Mouse (Mus musculus): ENCODE data around the gene Rps4x. TPM values are rescaled to one million over a fixed set of nuclear protein-coding genes. Genes with fewer than 3 reads are reported as not detected.

The Rps4x gene
- polyA plus RNA-seq, 1 experiment = 2,113 TPM

DNA sequence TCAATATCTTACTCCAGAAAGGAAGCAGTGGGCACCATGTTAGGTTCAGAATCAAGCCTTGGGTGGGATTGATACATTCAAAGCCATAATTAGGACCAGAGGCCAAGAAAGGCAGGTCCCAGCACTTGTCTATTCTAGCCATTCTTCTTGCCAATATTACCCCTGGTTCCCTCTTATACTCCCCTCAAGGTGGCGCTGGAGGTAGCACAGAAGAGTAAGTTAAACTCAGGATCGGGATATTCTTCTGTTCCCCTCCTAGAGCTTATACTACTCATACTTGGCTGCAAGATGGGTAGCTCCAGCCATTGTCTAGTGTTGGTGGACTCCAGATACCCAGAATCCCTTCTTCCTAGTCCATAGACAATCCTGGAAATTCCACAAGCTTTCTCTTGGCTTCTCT is 26.1 kb downstream of the Rps4x start:
- TF ChIP-seq E2F4 (IDR thresholded peaks at IDR 0.05; ENCODE audit: insufficient read depth) = no peak
- TF ChIP-seq CEBPB (IDR thresholded peaks at IDR 0.05; ENCODE audit: insufficient read depth, poor library complexity, severe bottlenecking) = no peak
- Histone ChIP-seq H3ac (ENCODE audit: control insufficient read depth, insufficient read length) (no peak overlapping the region), H3K36me3 (ENCODE audit: control insufficient read depth, insufficient read depth) (no peaks in the 10 kb centered on the region), H3K4me2 (ENCODE audit: low read depth) (no peak overlapping the region), H3K4me3 (no peak overlapping the region), H3K79me2 (ENCODE audit: control insufficient read depth, insufficient read depth) (no peaks in the 10 kb centered on the region), H3K27me3 (ENCODE audit: control insufficient read depth, insufficient read depth, insufficient read length) (no peaks in the 10 kb centered on the region)

- no peak overlapping the region for H3K4me2 ChIP-seq (ENCODE audit: low read depth)
- H3K27me3 ChIP-seq (ENCODE audit: control insufficient read depth, insufficient read depth, insufficient read length) = no peaks in the 10 kb centered on the region
- H3K36me3 ChIP-seq (ENCODE audit: control insufficient read depth, insufficient read depth) = no peaks in the 10 kb centered on the region
- H3K4me3 ChIP-seq = no peak overlapping the region
- no peak for TF ChIP-seq SRF (IDR thresholded peaks at IDR 0.05; ENCODE audit: control insufficient read depth, insufficient read length, low read depth)
- TF ChIP-seq MYOD1 (IDR thresholded peaks at IDR 0.05; ENCODE audit: control insufficient read depth in 1 of 3, insufficient read length in 2 of 3, low read depth in 2 of 3) = no peak
- no peak for TF ChIP-seq REST (IDR thresholded peaks at IDR 0.05; ENCODE audit: insufficient read depth, insufficient read length)
- no peak for TF ChIP-seq TCF3 (IDR thresholded peaks at IDR 0.05; ENCODE audit: insufficient read length, low read depth)
- no peak for TF ChIP-seq CEBPB (IDR thresholded peaks at IDR 0.05; ENCODE audit: insufficient read depth, poor library complexity, severe bottlenecking)
- no peak for TF ChIP-seq USF1 (IDR thresholded peaks at IDR 0.05; ENCODE audit: low read depth)
- no peak for TF ChIP-seq MAX (IDR thresholded peaks at IDR 0.05; ENCODE audit: low read depth)
- H3ac ChIP-seq (ENCODE audit: control insufficient read depth, insufficient read length) = no peak overlapping the region
- peaks cover 3% of the 10 kb centered on the region for H3K79me2 ChIP-seq (ENCODE audit: control insufficient read depth, insufficient read depth)
These were observed 28.7 kb downstream of the Rps4x start for GRCm38 (mm10) chrX:102160528-102160927.

DNA sequence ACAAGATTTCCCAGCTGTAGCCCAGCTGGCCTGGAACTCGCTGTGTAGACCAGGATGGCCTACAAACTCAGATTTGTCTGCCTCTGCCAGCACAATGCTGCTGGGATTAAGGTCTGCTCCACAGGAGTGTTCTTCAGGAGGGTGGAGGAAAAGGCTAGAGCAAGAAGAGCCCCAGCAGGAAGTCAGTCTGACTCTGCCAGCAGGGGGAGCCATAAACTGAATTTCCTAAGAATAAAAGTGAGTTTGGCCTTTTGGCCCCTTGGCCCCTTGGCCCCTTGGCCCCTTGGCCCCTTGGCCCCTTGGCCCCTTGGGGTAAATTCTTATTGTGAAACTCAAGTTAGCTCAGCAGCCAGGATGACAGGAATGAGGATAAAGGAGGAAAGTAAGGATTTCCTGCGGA is 29.4 kb downstream of the Rps4x start:
- TF ChIP-seq CEBPB (IDR thresholded peaks at IDR 0.05; ENCODE audit: insufficient read depth, poor library complexity, severe bottlenecking) (no peak), MYOD1 (IDR thresholded peaks at IDR 0.05; ENCODE audit: control insufficient read depth in 1 of 3, insufficient read length in 2 of 3, low read depth in 2 of 3) (no peak), MAX (IDR thresholded peaks at IDR 0.05; ENCODE audit: low read depth) (no peak), TCF12 (IDR thresholded peaks at IDR 0.05; ENCODE audit: insufficient read depth, poor library complexity, severe bottlenecking) (no peak), E2F4 (IDR thresholded peaks at IDR 0.05; ENCODE audit: insufficient read depth) (no peak), POLR2AphosphoS2 (IDR thresholded peaks at IDR 0.05; ENCODE audit: insufficient read length, low read depth) (no peak), MYOG (IDR thresholded peaks at IDR 0.05; ENCODE audit: control insufficient read depth in 1 of 3, insufficient read depth in 1 of 3, insufficient read length in 2 of 3, low read depth in 2 of 3) (no peak), USF1 (IDR thresholded peaks at IDR 0.05; ENCODE audit: low read depth) (no peak), REST (IDR thresholded peaks at IDR 0.05; ENCODE audit: insufficient read depth, insufficient read length) (no peak), SRF (IDR thresholded peaks at IDR 0.05; ENCODE audit: control insufficient read depth, insufficient read length, low read depth) (no peak), POLR2A (IDR thresholded peaks at IDR 0.05; ENCODE audit: insufficient read length, low read depth) (no peak), TCF3 (IDR thresholded peaks at IDR 0.05; ENCODE audit: insufficient read length, low read depth) (no peak)
- Histone ChIP-seq H3ac (ENCODE audit: control insufficient read depth, insufficient read length) (no peak overlapping the region), H3K36me3 (ENCODE audit: control insufficient read depth, insufficient read depth) (no peaks in the 10 kb centered on the region), H3K4me2 (ENCODE audit: low read depth) (no peak overlapping the region), H3K4me3 (no peak overlapping the region), H3K27me3 (ENCODE audit: control insufficient read depth, insufficient read depth, insufficient read length) (no peaks in the 10 kb centered on the region), H3K79me2 (ENCODE audit: control insufficient read depth, insufficient read depth) (peaks cover 8% of the 10 kb centered on the region)

DNA sequence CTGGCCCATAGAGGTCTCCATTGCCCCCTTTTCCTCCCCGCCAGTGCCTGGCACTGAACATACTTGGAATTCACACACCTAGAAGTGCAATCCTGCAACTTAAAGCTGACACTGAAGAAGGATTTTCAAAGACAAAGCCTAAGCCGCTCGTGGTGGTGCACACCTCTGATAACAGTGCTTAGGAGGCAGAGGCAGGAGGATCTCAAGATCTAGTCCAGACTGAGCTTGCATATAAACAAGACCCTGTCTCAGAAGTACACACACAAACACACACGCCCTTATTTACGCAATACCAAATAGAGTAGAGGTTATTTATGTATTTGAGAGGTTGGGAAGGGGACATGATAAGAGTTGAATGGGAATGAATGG is 31.8 kb downstream of the Rps4x start:
- Histone ChIP-seq H3ac (ENCODE audit: control insufficient read depth, insufficient read length) (no peak overlapping the region), H3K27me3 (ENCODE audit: control insufficient read depth, insufficient read depth, insufficient read length) (no peaks in the 10 kb centered on the region), H3K4me2 (ENCODE audit: low read depth) (peak overlapping the region; percentile 72), H3K36me3 (ENCODE audit: control insufficient read depth, insufficient read depth) (no peaks in the 10 kb centered on the region), H3K4me3 (peak overlapping the region; percentile 43), H3K79me2 (ENCODE audit: control insufficient read depth, insufficient read depth) (peaks cover 26% of the 10 kb centered on the region)
- TF ChIP-seq E2F4 (IDR thresholded peaks at IDR 0.05; ENCODE audit: insufficient read depth) = no peak
- TF ChIP-seq SRF (IDR thresholded peaks at IDR 0.05; ENCODE audit: control insufficient read depth, insufficient read length, low read depth) = no peak
- no peak for TF ChIP-seq USF1 (IDR thresholded peaks at IDR 0.05; ENCODE audit: low read depth)
- TF ChIP-seq POLR2AphosphoS2 (IDR thresholded peaks at IDR 0.05; ENCODE audit: insufficient read length, low read depth) = no peak
- no peak for TF ChIP-seq TCF3 (IDR thresholded peaks at IDR 0.05; ENCODE audit: insufficient read length, low read depth)
- TF ChIP-seq POLR2A (IDR thresholded peaks at IDR 0.05; ENCODE audit: insufficient read length, low read depth) = no peak
- TF ChIP-seq MYOD1 (IDR thresholded peaks at IDR 0.05; ENCODE audit: control insufficient read depth in 1 of 3, insufficient read length in 2 of 3, low read depth in 2 of 3) = no peak
- TF ChIP-seq MAX (IDR thresholded peaks at IDR 0.05; ENCODE audit: low read depth) = no peak
- TF ChIP-seq CEBPB (IDR thresholded peaks at IDR 0.05; ENCODE audit: insufficient read depth, poor library complexity, severe bottlenecking) = no peak
- no peak for TF ChIP-seq MYOG (IDR thresholded peaks at IDR 0.05; ENCODE audit: control insufficient read depth in 1 of 3, insufficient read depth in 1 of 3, insufficient read length in 2 of 3, low read depth in 2 of 3)
- no peak for TF ChIP-seq REST (IDR thresholded peaks at IDR 0.05; ENCODE audit: insufficient read depth, insufficient read length)
- no peak for TF ChIP-seq TCF12 (IDR thresholded peaks at IDR 0.05; ENCODE audit: insufficient read depth, poor library complexity, severe bottlenecking)

- Histone ChIP-seq H3K4me2 (ENCODE audit: low read depth) (peak within 1 kb of the TSS; percentile 72), H3K36me3 (ENCODE audit: control insufficient read depth, insufficient read depth) (no peaks in the 10 kb centered on the region), H3K4me3 (peak within 1 kb of the TSS; percentile 43), H3K27me3 (ENCODE audit: control insufficient read depth, insufficient read depth, insufficient read length) (no peaks in the 10 kb centered on the region), H3K79me2 (ENCODE audit: control insufficient read depth, insufficient read depth) (peaks cover 32% of the 10 kb centered on the region), H3ac (ENCODE audit: control insufficient read depth, insufficient read length) (no peak within 1 kb of the TSS)
- TF ChIP-seq POLR2A (IDR thresholded peaks at IDR 0.05; ENCODE audit: insufficient read length, low read depth) (peak; percentile 43), USF1 (IDR thresholded peaks at IDR 0.05; ENCODE audit: low read depth) (peak; percentile 73), E2F4 (IDR thresholded peaks at IDR 0.05; ENCODE audit: insufficient read depth) (peak; percentile 87), MAX (IDR thresholded peaks at IDR 0.05; ENCODE audit: low read depth) (no peak), CEBPB (IDR thresholded peaks at IDR 0.05; ENCODE audit: insufficient read depth, poor library complexity, severe bottlenecking) (no peak), MYOD1 (IDR thresholded peaks at IDR 0.05; ENCODE audit: control insufficient read depth in 1 of 3, insufficient read length in 2 of 3, low read depth in 2 of 3) (no peak), TCF3 (IDR thresholded peaks at IDR 0.05; ENCODE audit: insufficient read length, low read depth) (no peak)
These were observed 32.4 kb downstream of the Rps4x start, which contains the start of gene Ercc6l for GRCm38 (mm10) chrX:102156618-102157422. TSS of gene Ercc6l (minus strand) at chrX:102157091.
